Mouse (Mus musculus) urinary bladder, postnatal 36 days (tissue): ENCODE measurements around the gene Sept5.

Experiments used
- DNase-seq, 2 experiments: peaks; one replicate each; pipeline ENCODE4 v3.0.0; 2022; ENCODE audit warnings: low spot score in 2 of 2, mixed read lengths in 1 of 2

Gene Sept5

GRCm38 (mm10) chr16:18583673-18584357 is 45.9 kb downstream of the Sept5 start:
- no peak for DNase-seq

GRCm38 (mm10) chr16:18583169-18583568 is 46.6 kb downstream of the Sept5 start:
- no peak for DNase-seq

- DNase-seq, result no peak
These were observed 47.2 kb downstream of the Sept5 start for GRCm38 (mm10) chr16:18582426-18583148.

GRCm38 (mm10) chr16:18581623-18582205 is 48.0 kb downstream of the Sept5 start:
- DNase-seq, result no peak

GRCm38 (mm10) chr16:18581050-18581622 is 48.6 kb downstream of the Sept5 start:
- DNase-seq, result no peak

- no peak for DNase-seq
These were observed 49.4 kb downstream of the Sept5 start for GRCm38 (mm10) chr16:18580389-18580788.

- no peak for DNase-seq
These were observed 52.1 kb downstream of the Sept5 start for GRCm38 (mm10) chr16:18577599-18578160.

- DNase-seq, result no peak
These were observed 52.7 kb downstream of the Sept5 start for GRCm38 (mm10) chr16:18577071-18577470.

GRCm38 (mm10) chr16:18574196-18574595 is 55.6 kb downstream of the Sept5 start:
- DNase-seq, result no peak
